Mouse (Mus musculus) C2C12 (cell line): ENCODE measurements around the gene Yeats4. TPM values are rescaled to one million over a fixed set of nuclear protein-coding genes. Genes with fewer than 3 reads are reported as not detected.
A peak's percentile ranks its signal among the peaks of the same experiment; 100 is the strongest.
"Not testable (repeated sequence)": the region's sequence is repeated elsewhere in the genome, so short reads cannot be mapped to it uniquely, and the experiment has no call there.

Experiments used
- H3K27me3 ChIP-seq: one replicate; pipeline ENCODE4 v1.6.1; 2011; ENCODE audit not compliant: control insufficient read depth, insufficient read depth, insufficient read length
- H3K36me3 ChIP-seq: one replicate; pipeline ENCODE4 v1.6.1; 2011; ENCODE audit not compliant: control insufficient read depth, insufficient read depth
- H3K4me3 ChIP-seq: one replicate; pipeline ENCODE4 v1.5.1; 2011; ENCODE audit warnings: mild to moderate bottlenecking, control low read depth; ENCODE audit not compliant: poor library complexity, insufficient read depth, severe bottlenecking
- H3K79me2 ChIP-seq: one replicate; pipeline ENCODE4 v1.6.1; 2011; ENCODE audit not compliant: control insufficient read depth, insufficient read depth
- H3K79me3 ChIP-seq: one replicate; pipeline ENCODE4 v1.6.1; 2011; ENCODE audit warnings: low read depth, control low read depth
- H3ac ChIP-seq: one replicate; pipeline ENCODE3; 2011; ENCODE audit warnings: low read depth; ENCODE audit not compliant: control insufficient read depth, insufficient read length
- CEBPB ChIP-seq: IDR thresholded peaks from one replicate; pipeline ENCODE4 v1.6.1; 2011; ENCODE audit warnings: low read depth, mild to moderate bottlenecking, control low read depth, moderate library complexity
- CTCF ChIP-seq: IDR thresholded peaks from one replicate; pipeline ENCODE4 v1.5.1; 2011; ENCODE audit not compliant: control insufficient read depth, insufficient read depth, insufficient read length
- FOSL1 ChIP-seq: IDR thresholded peaks from one replicate; pipeline ENCODE4 v1.8.0; 2011; ENCODE audit warnings: mild to moderate bottlenecking, low read length; ENCODE audit not compliant: poor library complexity, insufficient read depth, severe bottlenecking
- MAX ChIP-seq: IDR thresholded peaks from one replicate; pipeline ENCODE4 v1.6.1; 2011; ENCODE audit warnings: mild to moderate bottlenecking, control low read depth
- MYOD1 ChIP-seq: IDR thresholded peaks from one replicate; pipeline ENCODE4 v1.6.1; 2011; ENCODE audit warnings: low read depth; ENCODE audit not compliant: control insufficient read depth, insufficient read length
- MYOG ChIP-seq: IDR thresholded peaks from one replicate; pipeline ENCODE4 v1.6.1; 2011; ENCODE audit not compliant: control insufficient read depth, insufficient read length; ENCODE audit errors: extremely low read depth
- USF1 ChIP-seq: IDR thresholded peaks from one replicate; pipeline ENCODE4 v1.6.1; 2011; ENCODE audit warnings: low read depth, mild to moderate bottlenecking, control low read depth, moderate library complexity
- polyA plus RNA-seq: library from polyadenylated mRNA; unstranded; fragments of >200 nt; fragmentation: generic; extraction: Trizol; gene quantifications from one replicate; pipeline ENCODE4 v1.2.1, GENCODE M21; 2012; ENCODE audit warnings: missing spikeins

The Yeats4 gene
- polyA plus RNA-seq, 1 experiment, result 40.8 TPM

DNA sequence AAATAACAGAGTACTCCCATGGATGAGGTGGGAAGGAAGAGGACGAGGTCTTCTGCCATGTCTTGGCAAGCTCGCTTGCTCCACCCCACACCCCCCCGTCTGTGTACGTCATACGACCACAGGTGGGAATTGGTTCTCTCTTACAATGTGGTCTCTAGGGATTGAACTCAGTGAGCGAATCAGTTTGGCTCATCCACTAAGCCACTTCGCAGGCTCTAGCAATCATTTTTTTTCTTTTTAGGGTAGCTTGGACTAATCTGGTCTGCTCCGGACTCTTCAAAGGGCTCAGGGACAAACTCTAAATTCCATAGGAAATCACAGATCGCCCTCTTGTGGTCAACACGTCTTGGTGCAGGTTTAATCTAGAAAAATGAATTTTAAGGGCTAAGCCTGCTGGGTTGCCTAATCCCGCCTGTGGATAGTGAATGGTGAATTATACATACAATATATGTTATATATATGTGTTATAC lies 14.8 kb downstream of the Yeats4 start:
- H3K36me3 ChIP-seq, result peaks cover 10% of the 10 kb centered on the region
- H3K4me3 ChIP-seq, result no peak overlapping the region
- H3ac ChIP-seq, result no peak overlapping the region
- H3K79me2 ChIP-seq, result no peaks in the 10 kb centered on the region
- TF ChIP-seq CTCF, result no peak
- TF ChIP-seq CEBPB, result peak; percentile 50
- no peak for TF ChIP-seq USF1
- H3K27me3 ChIP-seq, result no peaks in the 10 kb centered on the region
- H3K79me3 ChIP-seq, result no peaks in the 10 kb centered on the region

DNA sequence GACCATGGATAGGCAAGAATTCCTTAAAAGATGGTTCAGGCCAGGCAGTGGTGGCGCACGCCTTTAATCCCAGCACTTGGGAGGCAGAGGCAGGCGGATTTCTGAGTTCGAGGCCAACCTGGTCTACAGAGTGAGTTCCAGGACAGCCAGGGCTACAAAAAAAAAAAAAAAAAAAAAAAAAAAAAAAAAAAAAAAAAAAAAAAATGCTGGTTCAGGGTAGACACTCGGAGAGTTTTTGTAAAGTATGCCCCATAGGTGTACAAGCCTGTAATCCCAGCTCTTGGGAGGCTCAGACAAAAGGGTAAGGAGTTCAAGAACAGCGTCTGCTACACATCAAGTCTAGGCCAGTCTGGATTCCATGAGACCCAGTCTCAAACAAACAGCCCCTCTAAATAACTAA lies 15.5 kb downstream of the Yeats4 start:
- not testable (repeated sequence) for H3K36me3 ChIP-seq, H3K79me2 ChIP-seq, H3K27me3 ChIP-seq, H3K4me3 ChIP-seq, H3K79me3 ChIP-seq, H3ac ChIP-seq

DNA sequence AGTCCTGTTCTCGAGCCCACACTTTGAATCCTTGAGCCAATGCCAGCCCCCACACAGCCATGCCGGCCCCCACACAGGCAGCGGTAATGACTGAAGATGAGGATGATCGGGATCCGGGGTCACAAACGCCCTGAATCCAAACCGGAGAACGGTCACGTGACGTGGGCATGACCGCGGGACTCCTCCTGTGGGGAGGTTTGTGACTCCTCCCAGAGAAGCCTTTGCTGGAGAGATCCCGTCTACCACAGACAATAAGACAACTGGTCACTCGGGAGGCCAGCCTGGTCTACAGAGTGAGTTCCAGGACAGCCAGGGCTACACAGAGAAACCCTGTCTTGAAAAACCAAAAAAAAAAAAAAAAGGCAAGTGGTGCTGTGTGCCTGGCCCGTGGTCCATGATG lies 16.1 kb downstream of the Yeats4 start:
- TF ChIP-seq USF1 (no peak), MYOD1 (no peak), FOSL1 (no peak), MYOG (no peak), CTCF (no peak), MAX (no peak), CEBPB (no peak)
- no peak overlapping the region for H3K4me3 ChIP-seq

DNA sequence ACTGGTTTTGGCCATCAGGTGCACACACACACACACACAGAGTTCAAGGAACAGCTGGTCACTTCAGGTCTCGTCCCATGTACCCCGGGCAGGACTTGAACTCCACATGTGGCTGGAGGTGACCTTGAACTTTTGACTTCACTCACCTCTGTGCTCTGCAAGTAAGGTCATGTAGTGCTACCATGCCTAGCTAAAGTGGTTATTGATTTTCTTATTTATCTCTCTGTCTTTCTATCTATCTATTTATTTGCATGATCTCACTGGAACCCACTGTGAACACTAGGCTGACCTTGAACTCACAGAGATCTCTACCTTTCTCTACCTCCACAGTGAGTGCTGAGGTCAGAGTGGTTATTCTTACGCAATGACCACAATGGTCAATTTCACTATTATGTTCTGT lies 18.2 kb downstream of the Yeats4 start:
- Histone ChIP-seq H3K27me3 (no peaks in the 10 kb centered on the region), H3ac (no peak overlapping the region)
- no peak for TF ChIP-seq FOSL1
- no peak for TF ChIP-seq MAX
- no peak for TF ChIP-seq CEBPB
- no peak for TF ChIP-seq USF1
- TF ChIP-seq MYOG, result no peak
- TF ChIP-seq CTCF, result no peak
- TF ChIP-seq MYOD1, result no peak

More for the DNA sequence above, 16.1 kb downstream of the Yeats4 start:
- Histone ChIP-seq H3ac (no peak overlapping the region), H3K79me2 (no peaks in the 10 kb centered on the region), H3K36me3 (peaks cover 8% of the 10 kb centered on the region), H3K79me3 (no peaks in the 10 kb centered on the region), H3K27me3 (no peaks in the 10 kb centered on the region)

DNA sequence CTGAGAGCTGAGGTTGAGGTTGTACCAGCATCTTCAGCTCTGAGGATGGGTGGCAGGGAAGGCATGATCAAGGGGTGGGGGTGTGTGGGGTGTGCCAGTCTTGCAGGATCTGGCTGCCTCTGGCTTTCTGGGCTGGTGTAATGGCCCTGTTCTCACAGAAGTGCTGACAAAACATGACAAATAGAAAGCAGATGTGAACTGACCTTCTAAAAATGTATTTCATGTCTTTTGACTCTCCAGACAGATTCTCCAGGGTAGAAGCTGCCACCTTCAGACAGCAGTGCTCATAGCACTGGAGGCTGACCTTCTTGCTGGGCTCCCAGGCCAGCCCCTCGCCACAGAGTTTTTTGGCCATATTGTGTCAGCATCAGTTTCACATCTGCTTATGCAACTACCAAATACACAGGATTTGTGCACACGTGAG lies 20.7 kb downstream of the Yeats4 start:
- Histone ChIP-seq H3K27me3 (no peaks in the 10 kb centered on the region), H3K79me2 (no peaks in the 10 kb centered on the region), H3ac (no peak overlapping the region), H3K36me3 (no peaks in the 10 kb centered on the region), H3K79me3 (no peaks in the 10 kb centered on the region), H3K4me3 (no peak overlapping the region)
- TF ChIP-seq CTCF, result peak; percentile 45
- no peak for TF ChIP-seq MYOD1

More for the DNA sequence above, 18.2 kb downstream of the Yeats4 start:
- Histone ChIP-seq H3K36me3 (no peaks in the 10 kb centered on the region), H3K4me3 (no peak overlapping the region), H3K79me2 (no peaks in the 10 kb centered on the region), H3K79me3 (no peaks in the 10 kb centered on the region)

DNA sequence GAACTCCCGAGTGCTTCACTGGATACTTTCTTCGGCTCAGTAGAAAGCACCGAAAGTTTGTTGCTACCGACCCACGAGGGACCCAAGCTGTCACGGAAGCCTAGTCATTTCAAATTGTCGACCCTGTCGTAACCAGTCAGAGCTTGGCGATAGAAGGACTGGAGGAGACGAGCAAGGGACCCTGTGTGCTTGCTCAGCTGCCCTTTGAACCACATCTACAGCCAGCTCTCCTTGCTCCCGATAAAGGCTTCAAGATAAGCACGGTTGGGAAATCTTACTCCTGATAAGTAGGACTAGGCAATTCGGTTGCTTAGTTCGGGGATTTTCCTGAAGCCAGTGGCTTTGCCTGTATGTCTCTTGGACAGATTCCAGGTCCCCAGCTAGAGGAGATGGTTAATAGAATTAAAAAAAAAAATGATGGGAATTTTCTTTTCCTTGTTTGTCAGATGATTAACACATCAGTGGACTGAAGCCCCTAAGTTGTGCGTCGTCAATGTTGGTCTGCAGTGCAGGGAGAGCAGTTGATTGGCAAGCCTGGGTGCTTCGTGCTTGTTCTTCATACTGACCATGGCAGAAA lies 21.2 kb downstream of the Yeats4 start:
- no peaks in the 10 kb centered on the region for H3K36me3 ChIP-seq
- TF ChIP-seq CEBPB (no peak), MYOD1 (no peak), MAX (no peak), USF1 (no peak), FOSL1 (no peak), MYOG (no peak), CTCF (no peak)
- no peak overlapping the region for H3K4me3 ChIP-seq
- no peaks in the 10 kb centered on the region for H3K79me3 ChIP-seq
- no peaks in the 10 kb centered on the region for H3K79me2 ChIP-seq
- no peaks in the 10 kb centered on the region for H3K27me3 ChIP-seq
- H3ac ChIP-seq, result no peak overlapping the region
